Mouse (Mus musculus): ENCODE data around the gene Xkr7. TPM values are rescaled to one million over a fixed set of nuclear protein-coding genes. Genes with fewer than 3 reads are reported as not detected.

Xkr7 gene
- polyA plus RNA-seq, 1 experiment from 2014 or later: 1.5 TPM

DNA sequence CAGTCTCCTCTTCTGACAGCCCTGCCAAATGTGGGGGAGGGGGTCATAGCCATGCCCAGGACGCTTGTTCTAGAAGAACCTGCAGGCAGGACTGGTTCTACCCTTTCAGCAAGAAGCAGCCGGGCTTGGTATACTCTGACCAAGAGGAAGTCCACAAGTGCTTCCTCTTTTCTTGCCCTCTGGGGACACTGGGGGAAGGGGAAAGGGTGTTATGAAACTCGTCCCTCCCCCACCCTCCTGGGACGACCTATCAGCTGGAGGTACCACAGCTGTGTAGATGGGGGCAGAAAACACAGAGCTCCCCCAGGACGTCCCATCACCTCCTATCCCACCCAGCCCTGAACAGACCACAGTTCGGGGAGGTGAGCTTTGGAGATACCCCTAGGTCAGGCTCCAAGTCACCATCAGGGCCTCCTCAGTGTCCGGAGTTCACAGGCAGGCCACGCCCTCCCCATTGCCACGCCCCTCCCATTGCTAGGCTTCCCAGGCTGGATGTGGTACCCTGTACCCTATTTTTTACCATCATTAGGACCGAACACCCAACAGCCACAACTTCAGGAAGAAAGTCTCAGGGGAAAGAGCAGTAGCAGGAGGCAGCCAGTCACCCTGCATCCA, 59.0 kb downstream of the Xkr7 start:
- no peaks in the 10 kb centered on the region for H3K27me3 ChIP-seq (ENCODE audit: control insufficient read depth, insufficient read depth, low read length)
- H3K9me3 ChIP-seq (ENCODE audit: control insufficient read depth, low read length): no peaks in the 10 kb centered on the region
- no peak for ATAC-seq (ENCODE audit: low read depth)
- H3K36me3 ChIP-seq (ENCODE audit: control insufficient read depth, insufficient read depth, low read length): no peaks in the 10 kb centered on the region
- H3K4me3 ChIP-seq (ENCODE audit: low read depth, low read length): no peak overlapping the region
- no peak overlapping the region for H3K27ac ChIP-seq (ENCODE audit: low read depth, low read length)
- H3K9ac ChIP-seq (replicated peaks; ENCODE audit: low read depth, low read length): no peak overlapping the region
- no peak overlapping the region for H3K4me2 ChIP-seq (ENCODE audit: low read depth, low read length)
- 41% methylated on average over 10 of the region's 10 CpGs for WGBS
- no peaks in the 10 kb centered on the region for H3K4me1 ChIP-seq (ENCODE audit: control insufficient read depth, insufficient read depth, low read length)

Other genes with a start within 250 kb of the Xkr7 start
- 142 and 159 TPM in 2 replicates for gene Bcl2l1, start 200.1 kb upstream of the Xkr7 start, polyA plus RNA-seq (2014; fragmentation: Nextera tagmentation; extraction: Ambion mirVana)
- 7.5 and 12.6 TPM in 2 replicates for gene Tpx2, start 183.9 kb upstream of the Xkr7 start, polyA plus RNA-seq (2014; fragmentation: Nextera tagmentation; extraction: Ambion mirVana)
- gene Mylk2, start 120.5 kb upstream of the Xkr7 start, polyA plus RNA-seq (2014; fragmentation: Nextera tagmentation; extraction: Ambion mirVana): not detected in 2 replicates
- 2.9 and 3.4 TPM in 2 replicates for gene Foxs1, start 98.6 kb upstream of the Xkr7 start, polyA plus RNA-seq (2014; fragmentation: Nextera tagmentation; extraction: Ambion mirVana)
- 9.2 and 12.6 TPM in 2 replicates for gene Dusp15, start 80.2 kb upstream of the Xkr7 start, polyA plus RNA-seq (2014; fragmentation: Nextera tagmentation; extraction: Ambion mirVana)
- gene Ttll9, start 69.4 kb upstream of the Xkr7 start, polyA plus RNA-seq (2014; fragmentation: Nextera tagmentation; extraction: Ambion mirVana): 6.4 and 8.2 TPM in 2 replicates
- 157 TPM in 2 replicates for gene Pdrg1, start 16.4 kb upstream of the Xkr7 start, polyA plus RNA-seq (2014; fragmentation: Nextera tagmentation; extraction: Ambion mirVana)
- 1.2 and 1.9 TPM in 2 replicates for gene Ccm2l, start 34.1 kb downstream of the Xkr7 start, polyA plus RNA-seq (2014; fragmentation: Nextera tagmentation; extraction: Ambion mirVana)
- 1.0 and 2.5 TPM in 2 replicates for gene Hck, start 76.6 kb downstream of the Xkr7 start, polyA plus RNA-seq (2014; fragmentation: Nextera tagmentation; extraction: Ambion mirVana)
- 82.2 and 88.1 TPM in 2 replicates for gene Tm9sf4, start 129.5 kb downstream of the Xkr7 start, polyA plus RNA-seq (2014; fragmentation: Nextera tagmentation; extraction: Ambion mirVana)
- gene Tspyl3, start 193.6 kb downstream of the Xkr7 start, polyA plus RNA-seq (2014; fragmentation: Nextera tagmentation; extraction: Ambion mirVana): 24.7 and 29.3 TPM in 2 replicates
- 5.9 and 8.2 TPM in 2 replicates for gene Plagl2, start 209.6 kb downstream of the Xkr7 start, polyA plus RNA-seq (2014; fragmentation: Nextera tagmentation; extraction: Ambion mirVana)
- gene Pofut1, start 209.7 kb downstream of the Xkr7 start, polyA plus RNA-seq (2014; fragmentation: Nextera tagmentation; extraction: Ambion mirVana): 6.2 and 6.4 TPM in 2 replicates

All from neural tube, embryonic 14.5 days (tissue).